ENCODE assay signal across 10 mouse cellular contexts in genomic region chr3:100973906-100974305, GRCm38 (mm10). TPM values are rescaled to one million over a fixed set of nuclear protein-coding genes. Genes with fewer than 3 reads are reported as not detected.
A peak's percentile ranks its signal among the peaks of the same experiment; 100 is the strongest.
DNase-seq lines count a peak whose midpoint lies in the region; ATAC-seq and TF ChIP-seq lines count a peak whose summit lies in the region.
"Had no signal": no experiment of that assay in that cellular context is flagged by ENCODE, and none has a peak within 500 bp of the region (broad histone marks: within the 10 kb centered on the region; RNA-seq: fewer than 3 reads in every experiment).

No protein-coding gene starts in this region.

- H3K4me1 ChIP-seq in lung, embryonic 14.5 days (ENCODE audit: insufficient read depth) = peaks cover 3% of the 10 kb centered on the region; the same call in 1 of the 2 replicates
- peaks cover 2% of the 10 kb centered on the region; the same call in 1 of the 2 replicates for H3K4me1 ChIP-seq in lung, adult 2 months (ENCODE audit: control insufficient read depth, insufficient read depth, low read length)
- peaks cover 5% of the 10 kb centered on the region for H3K4me1 ChIP-seq in thymus, adult 2 months (replicated peaks; ENCODE audit: control insufficient read depth, insufficient read depth, low read length)

- no peak overlapping the region for H3K9ac ChIP-seq in lung, embryonic 14.5 days
- H3K9ac ChIP-seq: hindbrain, embryonic 15.5 days; neural tube, embryonic 12.5 days had no signal

- H3K27ac ChIP-seq in lung, embryonic 14.5 days (ENCODE audit: low read depth) = no peak overlapping the region
- no peak overlapping the region for H3K27ac ChIP-seq in thymus, adult 2 months (ENCODE audit: control insufficient read depth, insufficient read depth, low read length)
- H3K27ac ChIP-seq: hindbrain, embryonic 15.5 days; neural tube, embryonic 12.5 days had no signal

- TF ChIP-seq POLR2A in lung, adult 2 months (IDR thresholded peaks at IDR 0.05; ENCODE audit: borderline replicate concordance, extremely low read depth, low read depth, low read length) = no peak
- no peak for TF ChIP-seq POLR2A in thymus, adult 2 months (IDR thresholded peaks at IDR 0.05; ENCODE audit: control insufficient read depth, extremely low read depth, insufficient read depth, low read length, poor library complexity)

- H3K9me3 ChIP-seq in lung, embryonic 14.5 days (ENCODE audit: low read depth, low read length) = no peaks in the 10 kb centered on the region
- H3K9me3 ChIP-seq: hindbrain, embryonic 15.5 days; neural tube, embryonic 12.5 days had no signal

- H3K4me2 ChIP-seq in lung, embryonic 14.5 days = no peak overlapping the region
- H3K4me2 ChIP-seq: hindbrain, embryonic 15.5 days; neural tube, embryonic 12.5 days had no signal

- H3K36me3 ChIP-seq in lung, embryonic 14.5 days (ENCODE audit: insufficient read depth) = no peaks in the 10 kb centered on the region
- no peaks in the 10 kb centered on the region for H3K36me3 ChIP-seq in thymus, adult 2 months (ENCODE audit: control insufficient read depth, insufficient read depth, low read length)
- H3K36me3 ChIP-seq: hindbrain, embryonic 15.5 days; neural tube, embryonic 12.5 days had no signal

- TF ChIP-seq CTCF in lung, embryonic 14.5 days (IDR thresholded peaks at IDR 0.05; ENCODE audit: low read depth) = peak; percentile 78
- TF ChIP-seq CTCF in lung, adult 2 months (IDR thresholded peaks at IDR 0.05; ENCODE audit: insufficient read depth, low read length) = no peak; the same call in 1 of the 2 replicates
- no peak for TF ChIP-seq CTCF in thymus, adult 2 months (IDR thresholded peaks at IDR 0.05; ENCODE audit: borderline replicate concordance, control insufficient read depth, extremely low read depth, insufficient read depth, low read length, poor library complexity)

- DNase-seq in gastrocnemius, adult 18-20 months (ENCODE audit: low spot score) = peak; percentile 55
- no peak for DNase-seq in gastrocnemius, postnatal 4 days (ENCODE audit: low spot score in 2 of 2)
- peak; percentile 83 for DNase-seq in lung, embryonic 14.5 days
- DNase-seq in lung, adult 2 months = no peak
- peak; percentile 57 for DNase-seq in R1 (ENCODE audit: low read depth, low spot score)
- DNase-seq in naive thymus-derived CD4-positive, alpha-beta T cell, adult 2 months (ENCODE audit: low read depth) = peak; percentile 78
- no peak for DNase-seq in spleen, postnatal 4 days (ENCODE audit: low spot score in 2 of 2)
- DNase-seq in thymus, adult 2 months = no peak

- no peak for ATAC-seq in lung, embryonic 14.5 days (ENCODE audit: insufficient read depth)

- H3K4me3 ChIP-seq in lung, embryonic 14.5 days (ENCODE audit: low read depth, low read length) = no peak overlapping the region
- H3K4me3 ChIP-seq in lung, adult 2 months (replicated peaks; ENCODE audit: extremely low read depth, low read depth, low read length) = no peak overlapping the region
- H3K4me3 ChIP-seq in thymus, adult 2 months (ENCODE audit: control insufficient read depth, insufficient read depth, low read length) = no peak overlapping the region
- H3K4me3 ChIP-seq: hindbrain, embryonic 15.5 days; neural tube, embryonic 12.5 days had no signal

- H3K27me3 ChIP-seq in lung, embryonic 14.5 days (ENCODE audit: insufficient read depth, low read length) = no peaks in the 10 kb centered on the region
- no peaks in the 10 kb centered on the region for H3K27me3 ChIP-seq in thymus, adult 2 months (ENCODE audit: control insufficient read depth, insufficient read depth, low read length)
- H3K27me3 ChIP-seq: hindbrain, embryonic 15.5 days; neural tube, embryonic 12.5 days had no signal

- 2% methylated on average over 1 of the region's 1 CpGs for WGBS in lung, embryonic 14.5 days
- WGBS in lung, adult 2 months = 0% methylated on average over 1 of the region's 1 CpGs
- WGBS in thymus, adult 2 months = 2% methylated on average over 1 of the region's 1 CpGs

RNA-seq across cellular contexts. Expression of gene Ttf2, which starts 4.4 kb away (rescaled TPM):
- 1 to 10 TPM; 2.8 to 3.2 TPM for total RNA-seq in gastrocnemius, adult 18-20 months (2021)
- 1 to 10 TPM; 6.9 to 8.5 TPM for total RNA-seq in gastrocnemius, postnatal 4 days (2021)
- polyA plus RNA-seq in lung, embryonic 14.5 days (2014; fragmentation: Nextera tagmentation; extraction: Ambion mirVana) = 26.4 and 27.7 TPM in 2 replicates
- polyA plus RNA-seq in lung, adult 2 months (2012; rRNA removed) = 2.3 and 3.0 TPM in 2 replicates
- 9.4 and 13.1 TPM in 2 replicates for polyA plus RNA-seq in thymus, adult 2 months (2012; rRNA removed)

RNA-seq across cellular contexts. Expression of gene Trim45, which starts 51.9 kb away (rescaled TPM):
- total RNA-seq in gastrocnemius, adult 18-20 months (2021) = 1 to 10 TPM; 4.9 to 6.8 TPM
- 10 to 100 TPM; 15.1 to 15.9 TPM for total RNA-seq in gastrocnemius, postnatal 4 days (2021)
- 2.8 and 4.3 TPM in 2 replicates for polyA plus RNA-seq in lung, embryonic 14.5 days (2014; fragmentation: Nextera tagmentation; extraction: Ambion mirVana)
- polyA plus RNA-seq in lung, adult 2 months (2012; rRNA removed) = 2.2 and 2.7 TPM in 2 replicates
- 3.0 and 3.2 TPM in 2 replicates for polyA plus RNA-seq in thymus, adult 2 months (2012; rRNA removed)

RNA-seq across cellular contexts. Expression of gene Cd101, which starts 55.5 kb away (rescaled TPM):
- total RNA-seq in gastrocnemius, adult 18-20 months (2021) = under 1 TPM in 1 of 2 experiments, not detected in 1; 0.07 TPM
- under 1 TPM; 0.57 to 0.91 TPM for total RNA-seq in gastrocnemius, postnatal 4 days (2021)
- polyA plus RNA-seq in lung, embryonic 14.5 days (2014; fragmentation: Nextera tagmentation; extraction: Ambion mirVana) = 0.07 and 0.17 TPM in 2 replicates
- 1.5 and 1.8 TPM in 2 replicates for polyA plus RNA-seq in lung, adult 2 months (2012; rRNA removed)
- 1.4 and 1.6 TPM in 2 replicates for polyA plus RNA-seq in thymus, adult 2 months (2012; rRNA removed)

Comparison
In these comparisons a context has a peak if more than half of its experiments do, and no peak if none do; other contexts are left out.
1. DNase-seq: peak in gastrocnemius, adult 18-20 months (single experiment), lung, embryonic 14.5 days (single experiment), R1 (single experiment) and naive thymus-derived CD4-positive, alpha-beta T cell, adult 2 months (single experiment); none in gastrocnemius, postnatal 4 days (0 of 2), lung, adult 2 months (single experiment), spleen, postnatal 4 days (0 of 2) and thymus, adult 2 months (single experiment).